Mouse (Mus musculus): ENCODE data around the gene Cct8.
A peak's percentile ranks its signal among the peaks of the same experiment; 100 is the strongest.

The Cct8 gene

GRCm38 (mm10) chr16:87445110-87445509, 50.6 kb downstream of the Cct8 start:
- no peak for DNase-seq (ENCODE audit: low spot score in 2 of 2)

DNA sequence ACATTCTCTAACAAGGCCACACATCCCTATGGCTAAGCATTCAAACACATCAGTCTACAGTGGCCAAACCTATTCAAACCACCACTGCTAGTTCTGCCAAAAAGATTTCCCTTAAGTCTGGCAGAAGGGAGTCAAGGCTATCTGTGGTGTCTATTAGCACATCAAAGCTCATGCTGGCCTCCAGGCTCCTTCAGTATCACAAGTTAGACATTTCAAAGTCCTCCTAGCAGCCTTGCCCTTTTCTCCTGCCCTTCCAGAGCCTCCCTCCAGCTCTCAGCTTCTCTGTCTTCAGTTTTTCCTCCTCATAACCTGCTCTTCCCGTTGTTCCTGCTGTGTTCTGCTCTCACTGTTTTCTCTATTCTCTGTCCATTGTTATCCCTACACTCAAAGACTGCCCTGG, 51.6 kb downstream of the Cct8 start:
- DNase-seq (ENCODE audit: low spot score in 2 of 2) = no peak

GRCm38 (mm10) chr16:87443245-87443644, 52.4 kb downstream of the Cct8 start:
- no peak for DNase-seq (ENCODE audit: low spot score in 2 of 2)

DNA sequence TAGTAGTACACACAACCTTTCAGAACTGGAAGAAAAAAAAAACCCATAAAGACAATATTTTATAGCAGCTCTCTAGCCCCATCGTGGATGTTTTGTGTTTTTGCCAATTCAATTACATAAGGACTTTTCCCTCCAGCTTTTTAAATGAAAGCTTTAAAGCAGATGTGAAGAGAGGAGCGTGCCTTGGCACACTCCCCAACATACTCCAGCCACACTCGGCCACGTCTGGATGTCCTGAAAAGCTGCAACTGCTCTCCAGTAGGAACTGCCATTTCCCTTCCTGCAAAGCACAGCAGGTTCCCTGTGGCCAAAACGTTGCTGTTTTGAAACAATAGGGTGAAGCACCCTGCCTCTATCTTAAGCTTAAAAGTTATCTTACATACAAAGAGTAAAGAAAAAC, 53.4 kb downstream of the Cct8 start:
- no peak for DNase-seq (ENCODE audit: low spot score in 2 of 2)

- no peak for DNase-seq (ENCODE audit: low spot score in 2 of 2)
These were observed 54.6 kb downstream of the Cct8 start for GRCm38 (mm10) chr16:87441089-87441488.

DNA sequence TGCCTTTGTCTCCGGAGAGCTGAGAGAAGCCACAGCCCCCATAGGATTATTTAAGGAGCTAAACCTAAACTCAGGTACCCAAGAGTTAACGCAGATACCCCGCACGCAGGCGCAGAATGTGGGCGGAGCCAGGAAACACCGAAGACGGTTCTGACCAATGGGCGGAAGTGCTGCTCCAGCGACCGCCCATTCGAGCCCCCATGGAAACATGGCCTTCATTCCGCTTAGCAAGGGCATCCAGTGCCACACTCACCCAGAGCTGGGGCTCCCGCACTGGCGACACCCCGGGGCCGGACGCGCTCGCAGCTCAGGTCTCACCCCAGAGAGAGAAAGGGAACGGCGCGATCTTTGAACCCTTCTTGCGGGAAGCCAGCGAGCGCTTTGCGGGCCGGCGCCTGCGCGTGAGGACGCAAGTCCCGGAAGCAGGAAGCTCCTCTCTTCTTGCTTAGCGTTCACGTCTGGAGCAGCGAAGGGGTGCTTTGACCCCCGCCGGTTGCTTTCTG, 55.4 kb downstream of the Cct8 start, which contains the start of gene Rwdd2b:
Rwdd2b (minus strand) TSS at position 390 of the 503 bp plus-strand sequence.
- DNase-seq (ENCODE audit: low spot score in 2 of 2) = peak; percentile 89 to 94

- DNase-seq (ENCODE audit: low spot score in 2 of 2) = no peak
These were observed 57.0 kb downstream of the Cct8 start for GRCm38 (mm10) chr16:87438697-87439096.

DNA sequence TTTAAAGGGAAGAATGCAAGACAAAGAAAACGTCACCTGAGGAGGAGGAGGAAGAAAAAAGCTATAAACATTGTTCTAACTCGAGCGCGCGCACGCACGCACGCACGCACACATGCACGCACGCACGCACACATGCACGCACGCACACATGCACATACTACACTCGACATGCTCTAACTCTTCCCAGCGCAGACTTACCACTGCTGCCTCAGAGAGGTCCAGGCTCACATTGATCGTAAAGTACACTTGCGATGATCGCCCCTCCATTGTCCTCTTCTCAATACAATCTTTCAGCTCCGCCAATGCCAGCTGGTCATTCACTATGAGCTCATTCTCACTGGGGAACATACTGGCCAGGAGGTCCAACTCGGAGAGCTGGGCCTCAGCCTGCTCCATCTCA, 58.6 kb downstream of the Cct8 start:
- no peak for DNase-seq (ENCODE audit: low spot score in 2 of 2)

DNA sequence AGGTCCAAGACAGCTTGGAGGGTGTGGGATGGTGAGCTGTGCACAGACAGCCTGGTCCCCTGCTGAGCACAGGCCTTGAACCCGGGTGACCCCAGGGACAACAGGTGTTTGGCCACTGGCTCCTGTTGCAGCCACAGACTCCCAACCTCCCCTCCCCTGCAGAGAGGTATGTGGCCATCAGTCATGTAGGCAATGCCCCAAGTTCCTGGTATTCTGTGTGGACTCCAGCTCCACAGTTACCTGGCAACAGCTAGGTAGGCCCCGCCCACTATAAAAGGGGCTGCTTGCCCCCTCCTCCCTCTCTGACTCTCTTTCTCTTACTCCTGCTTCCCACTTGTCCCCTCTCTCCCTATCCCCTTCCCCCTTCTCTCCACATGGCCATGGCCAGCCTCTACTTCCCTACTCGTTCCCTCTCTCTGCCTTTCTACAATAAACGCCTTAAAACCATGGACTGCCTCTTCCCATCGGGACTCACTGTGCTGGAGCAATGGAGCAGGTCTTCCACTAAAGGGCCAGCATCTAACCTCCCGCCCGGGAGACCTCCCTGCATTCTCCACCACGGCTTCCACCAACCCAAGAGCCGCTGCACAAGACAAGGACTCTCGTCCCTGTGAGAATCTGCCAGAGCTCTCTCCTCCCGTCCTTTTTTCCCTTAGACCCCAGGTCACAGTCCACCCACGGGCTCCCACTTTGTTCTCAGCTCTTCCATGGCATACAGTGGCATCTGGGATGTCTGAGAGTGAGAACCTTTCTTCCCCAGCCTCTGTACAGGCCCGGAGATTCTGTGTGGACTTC, 60.1 kb downstream of the Cct8 start:
- DNase-seq (ENCODE audit: low spot score in 2 of 2) = no peak

DNA sequence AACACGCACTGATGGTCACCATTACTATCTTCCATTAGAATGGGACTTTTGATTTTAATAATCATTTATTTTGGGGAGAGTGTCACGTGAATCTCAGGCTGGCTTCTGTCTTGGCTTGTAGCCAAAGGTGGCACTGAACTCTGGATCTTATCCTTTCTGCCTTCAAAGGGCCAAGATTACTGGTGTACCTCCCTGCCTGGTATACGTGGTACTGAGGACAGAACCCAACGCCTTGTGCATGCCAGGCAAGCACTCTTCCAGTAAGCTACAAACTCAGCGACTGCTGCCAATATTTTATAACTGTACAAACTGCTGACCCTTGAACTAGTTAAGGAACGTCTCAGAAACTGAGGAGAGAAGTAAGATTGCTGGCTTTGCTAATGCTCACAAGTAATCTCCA, 60.7 kb downstream of the Cct8 start:
- DNase-seq (ENCODE audit: low spot score in 2 of 2) = no peak

DNA sequence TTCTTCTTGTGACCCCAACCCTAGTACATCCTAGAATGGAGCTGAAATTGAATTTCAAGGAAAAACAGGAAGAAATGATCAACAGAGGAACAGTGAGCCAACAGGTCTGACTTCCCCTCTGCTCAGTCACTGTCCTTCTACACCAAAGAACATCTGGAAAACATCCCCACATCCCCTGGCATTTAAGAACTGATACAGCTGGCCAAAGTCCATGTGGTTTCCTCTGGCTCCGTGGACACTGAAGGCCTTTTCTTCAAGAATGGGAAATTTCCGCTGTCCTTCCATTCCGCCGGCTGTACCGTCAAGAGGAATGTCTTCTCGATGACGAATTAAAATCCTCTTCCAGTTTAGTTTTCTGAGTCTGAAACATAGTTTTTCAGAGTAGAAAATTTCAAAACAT, 61.4 kb downstream of the Cct8 start:
- DNase-seq (ENCODE audit: low spot score in 2 of 2) = no peak
